Mouse (Mus musculus): ENCODE results near the gene Gm3435.
A peak's percentile ranks its signal among the peaks of the same experiment; 100 is the strongest.
"Not testable (repeated sequence)": the region's sequence is repeated elsewhere in the genome, so short reads cannot be mapped to it uniquely, and the experiment has no call there.

Gm3435 gene

DNA sequence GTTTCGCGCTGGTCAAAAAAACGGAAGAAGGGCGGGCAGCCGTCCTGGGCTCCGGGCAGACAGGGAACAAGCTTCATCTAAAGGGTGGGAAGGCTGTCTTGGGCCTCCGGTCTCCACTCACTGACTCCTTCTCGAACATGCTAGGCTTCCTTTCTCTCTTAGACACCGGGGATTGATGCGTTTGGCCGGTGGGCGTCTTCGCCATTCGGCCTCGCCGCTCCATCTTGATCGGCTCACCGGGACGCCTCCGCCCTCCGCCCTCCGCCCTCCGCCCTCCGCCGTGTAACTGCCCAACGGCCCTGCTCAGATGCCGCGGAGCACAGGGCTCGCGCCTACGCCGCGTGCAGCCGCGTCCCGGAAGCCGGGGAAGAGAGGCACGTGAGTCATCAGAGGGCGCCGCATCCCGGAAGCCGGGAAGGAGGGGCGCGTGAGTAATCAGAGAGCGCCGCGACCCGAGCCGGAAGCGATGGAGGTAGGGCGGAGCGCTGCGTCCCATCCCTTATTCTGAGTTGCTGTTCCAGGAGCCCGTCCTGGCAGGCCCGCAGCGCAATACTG is 31.3 kb downstream of the Gm3435 start, which contains the start of the genes Ermard, Tcte3 and Gm3448:
Gene Ermard, plus strand, starts transcription at position 34 of the 555 bp plus-strand sequence.
Gene Tcte3, minus strand, starts transcription at position 314 of the 555 bp plus-strand sequence.
Gene Gm3448, minus strand, starts transcription at position 363 of the 555 bp plus-strand sequence.
- DNase-seq, result peak; percentile 67 to 68

DNA sequence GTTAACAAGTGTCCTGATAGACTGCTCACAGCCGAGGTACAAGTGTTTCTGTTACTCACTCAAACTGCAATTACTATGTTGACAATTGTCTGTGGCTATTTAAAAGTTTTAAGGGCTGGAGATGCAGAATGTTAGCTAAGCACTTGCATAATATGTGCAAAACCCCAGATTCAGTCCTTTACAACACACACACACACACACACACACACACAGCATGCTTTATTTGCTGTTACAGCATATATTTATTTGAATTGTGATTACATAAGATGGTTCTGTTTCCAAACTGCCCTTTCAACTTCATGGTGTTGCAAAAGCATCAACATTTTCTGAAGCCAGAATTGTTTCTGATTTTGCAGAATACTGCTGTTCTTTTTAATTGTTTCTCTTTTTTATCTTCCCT is 40.4 kb downstream of the Gm3435 start:
- not testable (repeated sequence) for DNase-seq

DNA sequence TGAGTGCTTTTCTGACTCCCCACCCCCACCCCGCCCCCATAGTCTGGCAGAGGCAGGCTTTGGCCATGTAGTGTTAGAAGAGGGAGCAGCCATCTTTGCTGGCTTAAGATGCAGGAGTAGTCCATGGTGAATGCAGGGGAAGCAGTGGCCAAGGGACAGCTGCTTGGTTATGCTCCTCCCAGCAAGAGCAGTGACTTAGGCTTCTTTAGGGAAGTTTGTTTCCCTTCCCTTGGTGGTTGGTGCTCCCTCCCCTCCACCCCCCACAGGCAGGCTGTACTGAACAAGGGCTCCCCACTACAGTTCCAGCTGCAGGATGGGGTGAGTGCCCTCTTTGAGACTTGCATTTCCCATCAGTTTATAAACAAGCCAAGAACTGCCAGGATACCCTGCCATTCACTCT is 42.8 kb downstream of the Gm3435 start:
- DNase-seq, result not testable (repeated sequence)

DNA sequence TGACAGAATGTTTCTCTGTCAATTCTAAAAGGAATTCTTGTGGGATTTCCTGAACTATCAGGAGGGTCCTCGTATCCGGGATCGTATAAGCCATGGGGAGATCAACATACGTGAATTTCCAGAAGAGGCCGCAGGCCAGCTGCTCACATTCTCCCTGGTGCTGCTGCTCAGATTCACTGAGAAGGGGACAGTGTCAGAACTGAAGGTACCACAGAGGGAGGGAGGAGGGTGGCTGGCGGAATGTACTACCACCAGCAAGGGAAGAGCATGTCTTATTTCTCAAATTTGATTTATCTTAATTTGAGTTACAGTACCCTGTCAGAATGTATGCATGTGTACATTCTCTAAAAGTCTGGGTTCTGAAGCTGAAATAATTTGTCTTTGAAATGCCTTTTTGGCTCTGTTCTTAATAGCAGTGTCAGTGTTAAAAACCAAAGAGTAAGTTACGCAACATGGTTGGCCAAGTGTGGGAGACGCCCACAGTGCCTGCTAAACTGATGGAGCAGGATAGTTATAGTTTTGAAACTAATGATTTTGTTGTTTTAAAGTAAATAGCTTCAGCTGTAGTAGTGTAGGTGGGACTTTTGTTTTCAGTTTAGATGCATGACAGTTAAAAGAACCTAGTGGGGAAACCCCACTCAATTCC is 43.3 kb downstream of the Gm3435 start:
- DNase-seq, result not testable (repeated sequence)

DNA sequence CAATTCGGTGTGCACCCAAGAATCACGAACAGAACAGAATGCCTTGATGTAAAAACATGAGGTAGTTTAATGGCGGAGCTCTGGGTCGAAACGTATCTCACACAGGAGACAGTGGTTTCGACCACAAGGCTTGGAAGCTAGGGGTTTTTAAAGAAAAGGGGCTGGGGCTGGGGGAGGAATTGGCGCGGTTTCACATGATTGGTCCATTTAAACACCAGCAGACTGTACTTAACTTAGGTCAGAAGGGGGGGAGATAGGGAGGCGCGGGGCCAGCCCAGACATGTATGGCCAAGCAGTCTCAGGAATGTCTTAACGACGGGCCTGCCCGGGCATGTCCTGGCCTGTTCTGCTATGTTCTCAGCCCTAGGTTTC is 43.8 kb downstream of the Gm3435 start:
- DNase-seq, result not testable (repeated sequence)

DNA sequence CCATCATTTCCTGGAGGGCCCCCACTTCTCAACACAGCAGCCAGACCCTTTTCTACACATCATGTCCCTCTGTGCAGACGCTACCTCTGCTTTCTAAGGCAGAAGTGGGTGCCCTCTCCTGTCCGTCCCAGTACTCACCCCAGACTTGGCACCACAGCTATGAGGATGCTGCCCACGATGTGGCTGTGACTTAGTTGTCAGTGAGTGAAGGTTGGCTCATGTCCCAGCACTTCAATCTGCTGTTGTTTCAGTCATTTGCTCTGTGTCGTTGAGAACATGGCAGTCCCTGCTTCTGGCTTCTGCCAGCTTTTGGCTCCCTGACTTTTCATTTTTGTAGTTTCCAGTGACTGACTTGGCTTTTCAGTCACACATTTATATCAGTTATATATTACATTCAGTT is 45.9 kb downstream of the Gm3435 start:
- DNase-seq, result no peak

DNA sequence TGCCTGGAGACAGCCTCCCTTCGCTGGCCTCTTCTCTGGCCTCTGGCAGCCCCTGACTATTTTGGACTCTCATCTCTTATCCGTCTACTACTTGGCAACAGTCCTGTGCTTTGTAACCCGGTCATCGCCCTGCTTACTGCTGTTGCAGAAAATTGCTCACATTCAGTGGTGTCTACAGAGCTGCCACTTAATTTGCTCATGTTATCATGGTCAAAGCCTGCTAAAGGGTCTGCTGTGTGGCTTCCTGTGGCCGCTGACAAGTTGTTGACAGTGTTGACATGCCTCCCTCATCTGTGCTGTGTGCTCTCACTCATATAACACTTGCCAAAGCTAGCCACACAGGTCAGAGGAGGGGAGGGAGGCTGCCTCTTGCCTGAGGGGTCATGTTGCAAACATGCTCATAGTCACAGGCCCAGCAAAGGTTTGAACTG is 48.2 kb downstream of the Gm3435 start:
- DNase-seq, result no peak

DNA sequence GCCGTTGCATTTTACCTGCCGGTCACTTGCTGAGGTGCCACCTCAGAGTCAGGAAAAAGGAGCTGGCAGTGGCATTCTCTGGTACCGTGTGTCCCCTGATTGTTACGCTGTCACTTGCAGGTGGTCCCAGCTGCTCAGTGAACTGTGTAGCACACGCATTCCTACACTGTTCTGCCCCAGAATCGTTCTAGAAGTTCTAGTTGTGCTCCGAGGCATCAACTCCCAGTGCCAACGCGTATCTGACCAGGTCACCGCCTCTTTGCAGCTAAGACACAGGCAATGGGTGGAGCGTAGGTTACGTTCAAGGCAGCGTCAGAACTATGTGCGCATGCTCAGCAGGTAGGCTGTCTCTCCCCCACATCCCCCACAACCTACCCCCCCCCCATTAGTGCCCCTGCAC is 49.7 kb downstream of the Gm3435 start:
- DNase-seq, result no peak

DNA sequence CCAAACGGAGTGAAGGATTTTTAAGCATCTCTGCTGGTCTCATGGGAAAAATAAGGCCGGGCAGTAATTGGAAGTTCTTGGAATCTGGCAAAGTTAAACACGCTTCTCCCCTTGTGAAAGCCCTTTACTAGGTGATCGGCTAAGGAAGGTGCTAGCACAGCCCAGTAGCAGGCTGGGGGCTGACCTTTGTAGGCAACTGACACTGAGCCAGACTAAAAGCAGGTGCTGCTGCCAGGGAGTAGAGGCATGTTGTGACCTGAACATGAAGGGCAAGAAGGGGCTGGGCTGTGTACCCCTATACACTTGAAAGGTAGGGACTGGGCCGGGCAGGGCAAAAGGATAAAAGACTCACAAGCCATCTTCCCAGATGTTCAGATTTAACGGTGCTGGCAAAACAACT is 50.4 kb downstream of the Gm3435 start:
- DNase-seq, result no peak

DNA sequence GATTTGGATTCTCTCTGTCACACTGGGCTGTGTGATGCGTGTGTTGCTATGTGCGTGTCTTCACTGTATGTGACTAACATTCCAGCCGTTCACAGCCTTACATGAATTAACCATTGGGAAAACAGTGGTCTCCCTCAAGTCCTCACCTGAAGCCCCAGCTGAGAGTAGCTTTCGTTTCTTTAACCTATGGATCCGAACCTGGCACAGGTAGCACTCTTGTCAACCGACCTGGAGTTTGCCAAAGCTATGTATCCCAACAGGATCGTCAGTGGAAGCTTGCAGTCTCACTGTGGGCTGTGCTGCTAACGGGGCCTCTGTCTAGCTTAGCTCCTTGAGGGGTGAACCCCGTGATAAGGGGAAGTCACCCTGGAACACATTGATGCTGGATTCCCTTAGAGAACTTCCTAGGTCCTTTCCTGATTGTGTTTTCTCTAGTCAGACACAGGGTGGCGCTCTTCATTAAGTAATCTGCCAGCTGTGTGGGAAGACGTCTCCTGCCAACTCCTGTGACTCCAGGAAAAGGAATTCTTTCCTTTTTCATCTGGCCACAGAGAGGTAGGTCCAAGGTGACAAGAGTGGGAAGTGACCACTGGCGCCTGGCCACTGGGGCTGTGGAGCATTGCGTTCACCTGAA is 55.5 kb downstream of the Gm3435 start:
- DNase-seq, result peak; percentile 80 to 83

DNA sequence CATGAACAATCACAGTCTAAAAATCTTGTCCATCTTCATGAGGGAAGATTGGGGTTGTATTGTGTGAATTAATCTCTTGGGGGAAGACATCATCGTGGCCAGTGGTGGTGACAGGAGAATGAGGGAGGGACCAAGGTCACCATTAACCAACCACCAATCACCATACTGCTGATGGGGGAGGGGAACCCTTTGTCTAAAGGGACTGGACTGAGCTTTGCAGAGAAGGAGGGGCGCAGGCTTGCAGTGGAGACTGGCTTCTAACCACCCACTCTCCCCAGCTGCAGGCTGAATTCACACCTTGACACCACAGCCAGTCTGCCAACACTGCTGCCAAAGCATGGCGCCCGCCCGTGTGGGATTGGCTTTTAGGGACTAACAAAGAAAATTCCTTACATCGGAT is 56.1 kb downstream of the Gm3435 start:
- DNase-seq, result peak; percentile 54 to 63

DNA sequence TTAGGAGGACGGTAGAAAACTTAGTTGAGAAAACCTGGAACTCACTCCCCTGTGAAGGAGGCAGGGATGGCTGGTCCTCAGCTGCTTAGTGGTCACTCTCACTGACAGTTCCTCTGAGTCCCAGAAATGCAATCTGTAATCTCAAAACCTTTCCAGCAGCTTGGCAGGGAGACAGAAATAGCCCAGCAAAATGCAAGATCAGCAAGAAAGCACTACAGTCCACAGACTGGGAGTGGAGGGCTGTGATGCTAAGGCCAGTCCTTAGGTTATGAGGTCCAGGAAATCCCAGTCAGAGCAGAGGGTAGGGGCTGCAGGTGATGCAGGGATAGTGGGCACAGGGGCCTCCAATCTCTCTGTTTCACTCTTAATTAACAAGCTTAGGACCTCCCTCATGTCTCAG is 56.9 kb downstream of the Gm3435 start:
- no peak for DNase-seq

DNA sequence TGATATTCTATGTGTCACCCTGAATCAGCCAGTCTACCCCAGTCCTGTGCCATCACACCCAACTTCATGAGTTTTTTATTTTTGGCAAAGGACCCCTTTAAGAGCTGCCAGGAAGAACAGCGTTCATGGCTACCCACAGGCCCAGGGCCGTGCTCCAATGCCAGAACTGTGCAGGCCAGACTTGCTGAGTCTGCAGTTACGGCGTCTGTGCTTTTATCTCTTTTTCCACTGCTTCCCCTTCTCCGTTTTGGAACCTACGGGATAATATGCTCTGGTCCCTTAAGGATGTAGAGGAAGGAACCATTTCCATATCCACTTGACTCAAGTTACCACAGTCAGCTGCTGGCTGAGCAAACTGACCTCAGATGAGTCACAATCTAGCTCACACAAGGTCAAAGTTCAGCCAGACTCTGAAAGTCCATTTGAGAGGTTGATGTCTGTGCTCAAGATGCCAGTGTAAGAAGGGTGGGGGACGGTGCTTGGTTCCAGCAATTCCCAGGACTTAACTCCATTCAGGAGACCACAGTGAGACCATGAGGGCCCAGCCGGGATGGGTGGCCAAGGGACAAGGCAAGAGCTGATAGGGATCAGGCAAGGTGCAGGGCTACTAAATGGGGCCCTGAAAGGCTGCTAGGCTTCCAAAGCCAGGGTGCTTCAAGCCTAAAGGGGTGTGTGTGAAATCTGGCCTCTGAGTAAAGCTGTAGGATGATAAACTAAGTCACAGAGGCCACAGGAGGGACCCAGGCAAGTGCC is 58.2 kb downstream of the Gm3435 start:
- peak; percentile 33 to 39 for DNase-seq

DNA sequence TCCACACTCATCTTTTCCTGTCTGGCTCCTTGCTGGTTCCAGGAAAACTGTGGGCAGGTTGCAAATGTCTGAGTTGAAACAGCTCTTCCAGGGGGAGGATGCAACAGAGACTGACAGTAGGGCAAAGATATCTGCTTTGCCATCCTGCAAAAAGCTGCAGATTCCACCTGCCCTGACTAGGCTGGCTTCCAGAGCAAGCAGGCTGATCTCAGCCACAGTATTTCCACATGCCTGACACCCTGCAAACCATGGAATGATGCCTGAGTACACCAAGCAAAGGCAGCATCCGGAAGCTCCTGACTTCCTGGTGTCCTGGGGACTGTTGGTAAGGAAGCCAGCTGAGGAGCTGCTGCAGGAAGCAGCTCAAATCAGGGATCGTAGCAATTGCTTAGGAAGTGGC is 59.1 kb downstream of the Gm3435 start:
- peak; percentile 30 to 35 for DNase-seq

Data from cerebellum, postnatal 10 days (tissue).